Comparison of ENCODE assay signal across 10 mouse cellular contexts in genomic region chrX:11839665-11840245, GRCm38 (mm10).
A peak's percentile ranks its signal among the peaks of the same experiment; 100 is the strongest.
DNase-seq lines count a peak whose midpoint lies in the region; ATAC-seq and TF ChIP-seq lines count a peak whose summit lies in the region.
"Had no signal": no experiment of that assay in that cellular context is flagged by ENCODE, and none has a peak within 500 bp of the region (broad histone marks: within the 10 kb centered on the region; RNA-seq: fewer than 3 reads in every experiment).

No protein-coding gene starts in this region.

- H3K4me2 ChIP-seq in forebrain, postnatal 0 days (ENCODE audit: low read depth) = no peak overlapping the region
- no peak overlapping the region for H3K4me2 ChIP-seq in forebrain, embryonic 13.5 days
- H3K4me2 ChIP-seq in heart, embryonic 14.5 days (ENCODE audit: low read length) = peak overlapping the region; percentile 35; the same call in 1 of the 2 replicates
- H3K4me2 ChIP-seq in hindbrain, embryonic 14.5 days (replicated peaks) = no peak overlapping the region
- H3K4me2 ChIP-seq: liver, embryonic 13.5 days had no signal

- H3K4me3 ChIP-seq in forebrain, postnatal 0 days (ENCODE audit: low read depth, low read length) = no peak overlapping the region
- H3K4me3 ChIP-seq in forebrain, embryonic 13.5 days = no peak overlapping the region
- H3K4me3 ChIP-seq in heart, embryonic 14.5 days (ENCODE audit: control insufficient read depth in 1 of 2, insufficient read depth in 1 of 2, low read depth in 1 of 2, low read length in 2 of 2) = no peak overlapping the region
- no peak overlapping the region for H3K4me3 ChIP-seq in macrophage (ENCODE audit: inconsistent target)
- H3K4me3 ChIP-seq in hindbrain, embryonic 14.5 days (replicated peaks; ENCODE audit: low read length) = no peak overlapping the region
- H3K4me3 ChIP-seq: erythroblast, embryonic 14.5 days; liver, embryonic 13.5 days had no signal

- no peaks in the 10 kb centered on the region for H3K9me3 ChIP-seq in forebrain, postnatal 0 days (ENCODE audit: low read length)
- H3K9me3 ChIP-seq in forebrain, embryonic 13.5 days (replicated peaks) = no peaks in the 10 kb centered on the region
- no peaks in the 10 kb centered on the region for H3K9me3 ChIP-seq in heart, embryonic 14.5 days (ENCODE audit: control insufficient read depth, low read length)
- no peaks in the 10 kb centered on the region for H3K9me3 ChIP-seq in hindbrain, embryonic 14.5 days (ENCODE audit: control insufficient read depth, low read length)
- H3K9me3 ChIP-seq: liver, embryonic 13.5 days had no signal

- H3K4me1 ChIP-seq in forebrain, postnatal 0 days (ENCODE audit: insufficient read depth) = no peaks in the 10 kb centered on the region
- peaks cover 6% of the 10 kb centered on the region; the same call in 1 of the 2 replicates for H3K4me1 ChIP-seq in forebrain, embryonic 13.5 days
- peaks cover 25 to 28% of the 10 kb centered on the region in 2 experiments for H3K4me1 ChIP-seq in heart, embryonic 14.5 days (ENCODE audit: control insufficient read depth in 2 of 2, insufficient read depth in 2 of 2, low read length in 2 of 2)
- no peaks in the 10 kb centered on the region for H3K4me1 ChIP-seq in hindbrain, embryonic 14.5 days (replicated peaks; ENCODE audit: control insufficient read depth, insufficient read depth, low read length)

- H3K27me3 ChIP-seq in forebrain, postnatal 0 days (ENCODE audit: insufficient read depth, low read length) = no peaks in the 10 kb centered on the region
- H3K27me3 ChIP-seq in forebrain, embryonic 13.5 days = no peaks in the 10 kb centered on the region
- H3K27me3 ChIP-seq in heart, embryonic 14.5 days (ENCODE audit: control insufficient read depth, insufficient read depth, low read length) = no peaks in the 10 kb centered on the region
- no peaks in the 10 kb centered on the region for H3K27me3 ChIP-seq in hindbrain, embryonic 14.5 days (ENCODE audit: control insufficient read depth, insufficient read depth, low read length)
- H3K27me3 ChIP-seq: liver, embryonic 13.5 days had no signal

- H3K79me2 ChIP-seq in macrophage (ENCODE audit: inconsistent target) = no peaks in the 10 kb centered on the region

- H3K9ac ChIP-seq in forebrain, postnatal 0 days = no peak overlapping the region
- no peak overlapping the region for H3K9ac ChIP-seq in forebrain, embryonic 13.5 days
- H3K9ac ChIP-seq in heart, embryonic 14.5 days (ENCODE audit: low read length) = 0 out of 2 replicates have a peak overlapping the region, but pooled peaks have one; percentile 41
- H3K9ac ChIP-seq in hindbrain, embryonic 14.5 days = no peak overlapping the region
- H3K9ac ChIP-seq: liver, embryonic 13.5 days had no signal

- ATAC-seq in forebrain, postnatal 0 days = peak; percentile 16; the same call in 1 of the 2 replicates
- ATAC-seq in forebrain, embryonic 13.5 days = no peak
- ATAC-seq in heart, embryonic 14.5 days (ENCODE audit: insufficient number of reproducible peaks, insufficient read depth, low FRiP score, low read depth) = peak; percentile 68
- ATAC-seq in hindbrain, embryonic 14.5 days (ENCODE audit: low FRiP score) = no peak; the same call in 1 of the 2 replicates

- WGBS in forebrain, postnatal 0 days = 49% methylated on average over 12 of the region's 12 CpGs
- WGBS in forebrain, embryonic 13.5 days = 63% methylated on average over 12 of the region's 12 CpGs
- WGBS in heart, embryonic 14.5 days = 45% methylated on average over 12 of the region's 12 CpGs
- 57% methylated on average over 12 of the region's 12 CpGs for WGBS in macrophage (ENCODE audit: missing documents)
- WGBS in hindbrain, embryonic 14.5 days = 59% methylated on average over 12 of the region's 12 CpGs

- H3K36me3 ChIP-seq in forebrain, postnatal 0 days (ENCODE audit: insufficient read depth) = no peaks in the 10 kb centered on the region
- no peaks in the 10 kb centered on the region for H3K36me3 ChIP-seq in forebrain, embryonic 13.5 days (ENCODE audit: poor library complexity, severe bottlenecking)
- no peaks in the 10 kb centered on the region for H3K36me3 ChIP-seq in heart, embryonic 14.5 days (ENCODE audit: control insufficient read depth, insufficient read depth, low read length)
- H3K36me3 ChIP-seq in macrophage (ENCODE audit: inconsistent target) = no peaks in the 10 kb centered on the region
- H3K36me3 ChIP-seq in hindbrain, embryonic 14.5 days (replicated peaks; ENCODE audit: control insufficient read depth, insufficient read depth) = no peaks in the 10 kb centered on the region
- H3K36me3 ChIP-seq: liver, embryonic 13.5 days had no signal

- no peak overlapping the region for H3K27ac ChIP-seq in forebrain, postnatal 0 days (ENCODE audit: low read depth, low read length)
- no peak overlapping the region for H3K27ac ChIP-seq in forebrain, embryonic 13.5 days
- H3K27ac ChIP-seq in heart, embryonic 14.5 days (replicated peaks in 1 of 2; ENCODE audit: control insufficient read depth in 1 of 2, insufficient read depth in 1 of 2, low read depth in 2 of 2, low read length in 2 of 2) = peak overlapping the region; percentile 42 to 87
- peak overlapping the region; percentile 17; the same call in 1 of the 2 replicates for H3K27ac ChIP-seq in macrophage
- no peak overlapping the region for H3K27ac ChIP-seq in hindbrain, embryonic 14.5 days
- H3K27ac ChIP-seq: liver, embryonic 13.5 days had no signal

- no peak for DNase-seq in forebrain, postnatal 0 days
- DNase-seq in A20 (ENCODE audit: low read depth, low spot score) = peak; percentile 64
- DNase-seq in cerebellum, adult 18-20 months = peak; percentile 58 to 65
- no peak for DNase-seq in hindbrain, embryonic 14.5 days (ENCODE audit: low spot score)
- DNase-seq in thymus, postnatal 10 days (ENCODE audit: low spot score in 2 of 2) = no peak
- DNase-seq: liver, embryonic 13.5 days had no signal

- no peak for TF ChIP-seq CTCF in forebrain, postnatal 0 days (IDR thresholded peaks at IDR 0.05; ENCODE audit: low read depth)

Comparison
In these comparisons a context has a peak if more than half of its experiments do, and no peak if none do; other contexts are left out.
1. ATAC-seq: peak in forebrain, postnatal 0 days (single experiment) and heart, embryonic 14.5 days (single experiment); none in forebrain, embryonic 13.5 days (single experiment) and hindbrain, embryonic 14.5 days (single experiment).
2. DNase-seq: peak in A20 (single experiment) and cerebellum, adult 18-20 months (2 of 2); none in forebrain, postnatal 0 days (single experiment), hindbrain, embryonic 14.5 days (single experiment) and thymus, postnatal 10 days (0 of 2).
3. H3K27ac ChIP-seq: peak in heart, embryonic 14.5 days (2 of 2) and macrophage (single experiment); none in forebrain, postnatal 0 days (single experiment), forebrain, embryonic 13.5 days (single experiment) and hindbrain, embryonic 14.5 days (single experiment).